Mouse (Mus musculus): ENCODE results near the gene Agbl1.

Agbl1 gene

GRCm38 (mm10) chr7:76921671-76922070 is 692.0 kb downstream of the Agbl1 start:
- no peak for TF ChIP-seq GATA4 (IDR thresholded peaks at IDR 0.05; ENCODE audit: insufficient replicate concordance, low read length)

GRCm38 (mm10) chr7:76935219-76935618 is 705.5 kb downstream of the Agbl1 start:
- no peak for TF ChIP-seq GATA4 (IDR thresholded peaks at IDR 0.05; ENCODE audit: insufficient replicate concordance, low read length)

GRCm38 (mm10) chr7:76941531-76941930 is 711.8 kb downstream of the Agbl1 start:
- no peak for TF ChIP-seq GATA4 (IDR thresholded peaks at IDR 0.05; ENCODE audit: insufficient replicate concordance, low read length)

GRCm38 (mm10) chr7:76971334-76971733 is 741.6 kb downstream of the Agbl1 start:
- no peak for TF ChIP-seq GATA4 (IDR thresholded peaks at IDR 0.05; ENCODE audit: insufficient replicate concordance, low read length)

GRCm38 (mm10) chr7:77009571-77009970 is 779.9 kb downstream of the Agbl1 start:
- no peak for TF ChIP-seq GATA4 (IDR thresholded peaks at IDR 0.05; ENCODE audit: insufficient replicate concordance, low read length)

GRCm38 (mm10) chr7:77029019-77029418 is 799.3 kb downstream of the Agbl1 start:
- TF ChIP-seq GATA4 (IDR thresholded peaks at IDR 0.05; ENCODE audit: insufficient replicate concordance, low read length) = no peak

- TF ChIP-seq GATA4 (IDR thresholded peaks at IDR 0.05; ENCODE audit: insufficient replicate concordance, low read length) = no peak
These were observed 846.3 kb downstream of the Agbl1 start for GRCm38 (mm10) chr7:77076033-77076432.

- no peak for TF ChIP-seq GATA4 (IDR thresholded peaks at IDR 0.05; ENCODE audit: insufficient replicate concordance, low read length)
These were observed 857.6 kb downstream of the Agbl1 start for GRCm38 (mm10) chr7:77087266-77087665.

- TF ChIP-seq GATA4 (IDR thresholded peaks at IDR 0.05; ENCODE audit: insufficient replicate concordance, low read length) = no peak
These were observed 865.5 kb downstream of the Agbl1 start for GRCm38 (mm10) chr7:77095153-77095552.

GRCm38 (mm10) chr7:77114021-77114420 is 884.3 kb downstream of the Agbl1 start:
- TF ChIP-seq GATA4 (IDR thresholded peaks at IDR 0.05; ENCODE audit: insufficient replicate concordance, low read length) = no peak

GRCm38 (mm10) chr7:77129045-77129444 is 899.4 kb downstream of the Agbl1 start:
- TF ChIP-seq GATA4 (IDR thresholded peaks at IDR 0.05; ENCODE audit: insufficient replicate concordance, low read length) = no peak

- no peak for TF ChIP-seq GATA4 (IDR thresholded peaks at IDR 0.05; ENCODE audit: insufficient replicate concordance, low read length)
These were observed 902.3 kb downstream of the Agbl1 start for GRCm38 (mm10) chr7:77131950-77132349.

GRCm38 (mm10) chr7:77132615-77133420 is 903.1 kb downstream of the Agbl1 start:
- TF ChIP-seq GATA4 (IDR thresholded peaks at IDR 0.05; ENCODE audit: insufficient replicate concordance, low read length) = no peak

- TF ChIP-seq GATA4 (IDR thresholded peaks at IDR 0.05; ENCODE audit: insufficient replicate concordance, low read length) = no peak
These were observed 905.2 kb downstream of the Agbl1 start for GRCm38 (mm10) chr7:77134860-77135259.

GRCm38 (mm10) chr7:77138707-77139106 is 909.0 kb downstream of the Agbl1 start:
- no peak for TF ChIP-seq GATA4 (IDR thresholded peaks at IDR 0.05; ENCODE audit: insufficient replicate concordance, low read length)

- TF ChIP-seq GATA4 (IDR thresholded peaks at IDR 0.05; ENCODE audit: insufficient replicate concordance, low read length) = no peak
These were observed 917.8 kb downstream of the Agbl1 start for GRCm38 (mm10) chr7:77147527-77147926.

- no peak for TF ChIP-seq GATA4 (IDR thresholded peaks at IDR 0.05; ENCODE audit: insufficient replicate concordance, low read length)
These were observed 919.1 kb downstream of the Agbl1 start for GRCm38 (mm10) chr7:77148820-77149219.
